Mouse (Mus musculus) cerebellum, adult 2 months (tissue): ENCODE results near the gene Tm9sf2.
A peak's percentile ranks its signal among the peaks of the same experiment; 100 is the strongest.

Experiments used
- CTCF ChIP-seq: fragments of 200-500 bp; IDR thresholded peaks from 2 replicates; pipeline ENCODE4 v1.5.1; 2011; ENCODE audit warnings: low read depth, mild to moderate bottlenecking, control low read depth, low read length, moderate library complexity, borderline replicate concordance; ENCODE audit not compliant: insufficient read depth
- POLR2A ChIP-seq: fragments of 200-500 bp; IDR thresholded peaks from 2 replicates; pipeline ENCODE4 v1.6.1; 2011; ENCODE audit warnings: low read length, control low read depth, borderline replicate concordance; ENCODE audit not compliant: insufficient read depth

- TF ChIP-seq CTCF (peak; percentile 88), POLR2A (no peak)
Measured at GRCm38 (mm10) chr14:122190941-122191510, 84.2 kb downstream of the Tm9sf2 start.
